9 mouse cellular contexts compared by ENCODE assay signal in genomic region chr6:141041781-141042625, GRCm38 (mm10).
DNase-seq lines count a peak whose midpoint lies in the region; ATAC-seq lines count a peak whose summit lies in the region.
"Had no signal": no experiment of that assay in that cellular context is flagged by ENCODE, and none has a peak within 500 bp of the region (broad histone marks: within the 10 kb centered on the region; RNA-seq: fewer than 3 reads in every experiment).

No protein-coding gene starts in this region.

- no peaks in the 10 kb centered on the region for H3K36me3 ChIP-seq in forebrain, embryonic 16.5 days (ENCODE audit: control insufficient read depth, insufficient read depth)
- H3K36me3 ChIP-seq in forebrain, embryonic 15.5 days = no peaks in the 10 kb centered on the region
- H3K36me3 ChIP-seq in embryonic facial prominence, embryonic 15.5 days = no peaks in the 10 kb centered on the region
- H3K36me3 ChIP-seq in intestine, embryonic 14.5 days (ENCODE audit: control insufficient read depth, insufficient read depth, low read length) = no peaks in the 10 kb centered on the region
- no peaks in the 10 kb centered on the region for H3K36me3 ChIP-seq in forebrain, embryonic 10.5 days (replicated peaks)
- H3K36me3 ChIP-seq: liver, embryonic 13.5 days had no signal

- H3K27ac ChIP-seq in forebrain, embryonic 16.5 days (ENCODE audit: low read length) = no peak overlapping the region
- no peak overlapping the region for H3K27ac ChIP-seq in forebrain, embryonic 15.5 days (replicated peaks)
- no peak overlapping the region for H3K27ac ChIP-seq in embryonic facial prominence, embryonic 15.5 days (replicated peaks)
- H3K27ac ChIP-seq in intestine, embryonic 14.5 days (ENCODE audit: low read depth) = peak overlapping the region; percentile 64
- H3K27ac ChIP-seq in forebrain, embryonic 10.5 days = no peak overlapping the region
- H3K27ac ChIP-seq: liver, embryonic 13.5 days had no signal

- H3K27me3 ChIP-seq in forebrain, embryonic 16.5 days (replicated peaks; ENCODE audit: control insufficient read depth, insufficient read depth, low read length) = no peaks in the 10 kb centered on the region
- H3K27me3 ChIP-seq in forebrain, embryonic 15.5 days = 0 out of 2 replicates have a peak, but pooled peaks cover 3% of the 10 kb centered on the region
- H3K27me3 ChIP-seq in embryonic facial prominence, embryonic 15.5 days = no peaks in the 10 kb centered on the region
- no peaks in the 10 kb centered on the region for H3K27me3 ChIP-seq in intestine, embryonic 14.5 days (replicated peaks; ENCODE audit: control insufficient read depth, insufficient read depth, low read length)
- H3K27me3 ChIP-seq in forebrain, embryonic 10.5 days (ENCODE audit: poor library complexity, severe bottlenecking) = peaks cover 3% of the 10 kb centered on the region; the same call in 1 of the 2 replicates
- H3K27me3 ChIP-seq: liver, embryonic 13.5 days had no signal

- H3K4me3 ChIP-seq in forebrain, embryonic 16.5 days (replicated peaks; ENCODE audit: low read length) = no peak overlapping the region
- H3K4me3 ChIP-seq in forebrain, embryonic 15.5 days = no peak overlapping the region
- no peak overlapping the region for H3K4me3 ChIP-seq in embryonic facial prominence, embryonic 15.5 days (replicated peaks)
- no peak overlapping the region for H3K4me3 ChIP-seq in intestine, embryonic 14.5 days (ENCODE audit: low read depth, low read length)
- no peak overlapping the region for H3K4me3 ChIP-seq in forebrain, embryonic 10.5 days
- H3K4me3 ChIP-seq: liver, embryonic 13.5 days had no signal

- no peak overlapping the region for H3K9ac ChIP-seq in forebrain, embryonic 16.5 days (replicated peaks; ENCODE audit: low read depth, low read length)
- H3K9ac ChIP-seq in forebrain, embryonic 15.5 days (replicated peaks) = no peak overlapping the region
- no peak overlapping the region for H3K9ac ChIP-seq in embryonic facial prominence, embryonic 15.5 days
- H3K9ac ChIP-seq in intestine, embryonic 14.5 days (ENCODE audit: low read length) = no peak overlapping the region
- H3K9ac ChIP-seq: liver, embryonic 13.5 days had no signal

- 0 out of 2 replicates have a peak, but pooled peaks cover 2% of the 10 kb centered on the region for H3K4me1 ChIP-seq in forebrain, embryonic 16.5 days (replicated peaks; ENCODE audit: control insufficient read depth, insufficient read depth, low read length)
- H3K4me1 ChIP-seq in forebrain, embryonic 15.5 days = peaks cover 7% of the 10 kb centered on the region; the same call in 1 of the 2 replicates
- no peaks in the 10 kb centered on the region for H3K4me1 ChIP-seq in embryonic facial prominence, embryonic 15.5 days
- H3K4me1 ChIP-seq in intestine, embryonic 14.5 days (replicated peaks; ENCODE audit: control insufficient read depth, insufficient read depth, low read length) = peaks cover 3% of the 10 kb centered on the region; the same call in 1 of the 2 replicates
- H3K4me1 ChIP-seq in forebrain, embryonic 10.5 days = no peaks in the 10 kb centered on the region
- H3K4me1 ChIP-seq: liver, embryonic 13.5 days had no signal

- no peaks in the 10 kb centered on the region for H3K9me3 ChIP-seq in forebrain, embryonic 16.5 days (ENCODE audit: control insufficient read depth, low read length)
- no peaks in the 10 kb centered on the region for H3K9me3 ChIP-seq in forebrain, embryonic 15.5 days
- no peaks in the 10 kb centered on the region for H3K9me3 ChIP-seq in embryonic facial prominence, embryonic 15.5 days (replicated peaks)
- H3K9me3 ChIP-seq in intestine, embryonic 14.5 days (ENCODE audit: control insufficient read depth, low read length) = no peaks in the 10 kb centered on the region
- H3K9me3 ChIP-seq in forebrain, embryonic 10.5 days = no peaks in the 10 kb centered on the region
- H3K9me3 ChIP-seq: liver, embryonic 13.5 days had no signal

- peak; percentile 50 for ATAC-seq in forebrain, embryonic 16.5 days
- no peak for ATAC-seq in forebrain, embryonic 15.5 days (replicated peaks)
- peak; percentile 34; the same call in 1 of the 2 replicates for ATAC-seq in embryonic facial prominence, embryonic 15.5 days (ENCODE audit: insufficient number of reproducible peaks, low FRiP score, low TSS enrichment, low read depth)
- ATAC-seq in intestine, embryonic 14.5 days (replicated peaks; ENCODE audit: low FRiP score, low TSS enrichment, low read depth) = 0 out of 2 replicates have a peak, but pooled peaks have one; percentile 36

- no peak for DNase-seq in intestine, embryonic 14.5 days (ENCODE audit: low spot score)
- peak; percentile 57 for DNase-seq in lung, postnatal 36 days
- no peak for DNase-seq in forebrain, embryonic 10.5 days (ENCODE audit: extremely low spot score, low spot score)
- no peak for DNase-seq in right cerebral cortex, adult 2 months (ENCODE audit: low spot score in 2 of 2)
- DNase-seq in layer of hippocampus, postnatal 25 days (ENCODE audit: extremely low spot score in 1 of 2, low spot score in 1 of 2) = no peak
- DNase-seq: liver, embryonic 13.5 days had no signal

- WGBS in forebrain, embryonic 16.5 days = 69% methylated on average over 16 of the region's 16 CpGs
- 76% methylated on average over 16 of the region's 16 CpGs for WGBS in forebrain, embryonic 15.5 days
- WGBS in embryonic facial prominence, embryonic 15.5 days = 62% methylated on average over 16 of the region's 16 CpGs
- 40% methylated on average over 16 of the region's 16 CpGs for WGBS in intestine, embryonic 14.5 days
- 86% methylated on average over 16 of the region's 16 CpGs for WGBS in forebrain, embryonic 10.5 days

- no peak overlapping the region for H3K4me2 ChIP-seq in forebrain, embryonic 16.5 days (ENCODE audit: low read length)
- no peak overlapping the region for H3K4me2 ChIP-seq in forebrain, embryonic 15.5 days (replicated peaks)
- no peak overlapping the region for H3K4me2 ChIP-seq in embryonic facial prominence, embryonic 15.5 days (replicated peaks)
- H3K4me2 ChIP-seq in intestine, embryonic 14.5 days (ENCODE audit: low read length) = no peak overlapping the region; the same call in 1 of the 2 replicates
- H3K4me2 ChIP-seq: liver, embryonic 13.5 days had no signal
